Mouse (Mus musculus) MEL (cell line): ENCODE measurements around the gene Wt1. TPM values are rescaled to one million over a fixed set of nuclear protein-coding genes. Genes with fewer than 3 reads are reported as not detected.
A peak's percentile ranks its signal among the peaks of the same experiment; 100 is the strongest.

ENCODE experiments used
- DNase-seq: peaks from one replicate; pipeline ENCODE4 v3.0.0; 2011; ENCODE audit warnings: low read depth, low spot score
- H3K27ac ChIP-seq: 2 replicates; pipeline ENCODE4 v1.5.1; 2012; ENCODE audit warnings: low read depth, mild to moderate bottlenecking, control low read depth, low read length, moderate library complexity; ENCODE audit not compliant: control insufficient read depth
- H3K27me3 ChIP-seq, 2 experiments: fragments of 150-350 bp in 1 of 2; sonication (generic) in 1 of 2; 2 replicates each; pipeline ENCODE4 v1.6.1; 2012; ENCODE audit warnings: low read length in 2 of 2, mild to moderate bottlenecking in 2 of 2, improper control_type of control experiment in 1 of 2, moderate library complexity in 1 of 2; ENCODE audit not compliant: insufficient read depth in 2 of 2, control insufficient read depth in 1 of 2
- H3K36me3 ChIP-seq, 2 experiments: 2 replicates each; pipeline ENCODE4 v1.6.1; 2012 to 2014; ENCODE audit warnings: low read length in 2 of 2, improper control_type of control experiment in 1 of 2, inconsistent platforms in 1 of 2, mild to moderate bottlenecking in 1 of 2; ENCODE audit not compliant: insufficient read depth in 2 of 2, control insufficient read depth in 1 of 2
- H3K4me1 ChIP-seq, 2 experiments: fragments of 150-350 bp in 1 of 2; sonication (generic) in 1 of 2; 2 replicates each; pipeline ENCODE4 v1.6.1; 2012; ENCODE audit warnings: low read length in 2 of 2, improper control_type of control experiment in 1 of 2, mild to moderate bottlenecking in 1 of 2; ENCODE audit not compliant: insufficient read depth in 2 of 2, control insufficient read depth in 1 of 2
- H3K4me3 ChIP-seq, 2 experiments: fragments of 150-350 bp in 1 of 2; sonication (generic) in 1 of 2; 2 replicates each; pipeline ENCODE4 v1.5.1; 2012; ENCODE audit warnings: low read depth in 2 of 2, low read length in 2 of 2, mild to moderate bottlenecking in 2 of 2, moderate library complexity in 2 of 2, control low read depth in 1 of 2, improper control_type of control experiment in 1 of 2; ENCODE audit not compliant: control insufficient read depth in 1 of 2, insufficient read depth in 1 of 2
- H3K79me2 ChIP-seq: 2 replicates; pipeline ENCODE4 v1.6.1; 2012; ENCODE audit warnings: mild to moderate bottlenecking, low read length, moderate library complexity; ENCODE audit not compliant: control insufficient read depth, poor library complexity, insufficient read depth
- H3K9ac ChIP-seq: 2 replicates; pipeline ENCODE4 v1.6.1; 2012; ENCODE audit warnings: low read depth, mild to moderate bottlenecking, control low read depth, low read length, moderate library complexity; ENCODE audit not compliant: control insufficient read depth, poor library complexity, severe bottlenecking
- H3K9me3 ChIP-seq: fragments of 150-350 bp; sonication (generic); replicated peaks from 2 replicates; pipeline ENCODE4 v1.6.1; 2012; ENCODE audit warnings: mild to moderate bottlenecking, low read length, improper control_type of control experiment, moderate library complexity; ENCODE audit not compliant: insufficient read depth
- BHLHE40 ChIP-seq: IDR thresholded peaks from 2 replicates; pipeline ENCODE4 v1.6.1; 2012; ENCODE audit warnings: low read depth, mild to moderate bottlenecking, inconsistent platforms, low read length, improper control_type of control experiment, borderline replicate concordance
- CHD2 ChIP-seq: IDR thresholded peaks from 2 replicates; pipeline ENCODE4 v1.6.1; 2011; ENCODE audit warnings: low read length, improper control_type of control experiment
- ELF1 ChIP-seq: IDR thresholded peaks from 2 replicates; pipeline ENCODE4 v1.6.1; 2014; ENCODE audit warnings: low read depth, mild to moderate bottlenecking, inconsistent platforms, low read length, improper control_type of control experiment, moderate library complexity
- EP300 ChIP-seq, 2 experiments: IDR thresholded peaks; 2 replicates each; pipeline ENCODE4 v1.6.1; 2011; ENCODE audit warnings: improper control_type of control experiment in 2 of 2, low read length in 2 of 2, low read depth in 1 of 2, mild to moderate bottlenecking in 1 of 2
- ETS1 ChIP-seq: IDR thresholded peaks from 2 replicates; pipeline ENCODE4 v1.6.1; 2012; ENCODE audit warnings: low read depth, mild to moderate bottlenecking, inconsistent platforms, low read length, improper control_type of control experiment, moderate library complexity
- GATA1 ChIP-seq: IDR thresholded peaks from 2 replicates; pipeline ENCODE4 v1.6.1; 2011; ENCODE audit warnings: low read depth, low read length, improper control_type of control experiment
- HCFC1 ChIP-seq: IDR thresholded peaks from 2 replicates; pipeline ENCODE4 v1.6.1; 2012; ENCODE audit warnings: low read depth, mild to moderate bottlenecking, inconsistent platforms, low read length, improper control_type of control experiment, moderate library complexity
- JUND ChIP-seq: IDR thresholded peaks from 2 replicates; pipeline ENCODE4 v1.6.1; 2011; ENCODE audit warnings: low read depth, mild to moderate bottlenecking, improper control_type of control experiment, low read length
- MAFK ChIP-seq: IDR thresholded peaks from 2 replicates; pipeline ENCODE4 v1.6.1; 2011; ENCODE audit warnings: low read depth, mild to moderate bottlenecking, low read length, improper control_type of control experiment, borderline replicate concordance
- MAX ChIP-seq: IDR thresholded peaks from 2 replicates; pipeline ENCODE4 v1.6.1; 2011; ENCODE audit warnings: low read length, improper control_type of control experiment
- MAZ ChIP-seq: IDR thresholded peaks from 2 replicates; pipeline ENCODE4 v1.6.1; 2012; ENCODE audit warnings: low read depth, mild to moderate bottlenecking, inconsistent platforms, low read length, improper control_type of control experiment
- MXI1 ChIP-seq: IDR thresholded peaks from 2 replicates; pipeline ENCODE4 v1.6.1; 2011; ENCODE audit warnings: mild to moderate bottlenecking, low read depth, low read length, improper control_type of control experiment
- MYB ChIP-seq: IDR thresholded peaks from 2 replicates; pipeline ENCODE4 v1.6.1; 2011; ENCODE audit warnings: mild to moderate bottlenecking, low read depth, low read length, improper control_type of control experiment
- NRF1 ChIP-seq: IDR thresholded peaks from 2 replicates; pipeline ENCODE4 v1.6.1; 2014; ENCODE audit warnings: low read depth, mild to moderate bottlenecking, inconsistent platforms, low read length, improper control_type of control experiment, moderate library complexity; ENCODE audit not compliant: poor library complexity, insufficient read depth, severe bottlenecking
- RCOR1 ChIP-seq: IDR thresholded peaks from 2 replicates; pipeline ENCODE4 v1.6.1; 2012; ENCODE audit warnings: low read depth, mild to moderate bottlenecking, inconsistent platforms, low read length, improper control_type of control experiment
- SIN3A ChIP-seq: IDR thresholded peaks from 2 replicates; pipeline ENCODE4 v1.6.1; 2012; ENCODE audit warnings: low read length, improper control_type of control experiment, inconsistent platforms
- SMC3 ChIP-seq: IDR thresholded peaks from 2 replicates; pipeline ENCODE4 v1.6.1; 2011; ENCODE audit warnings: low read depth, low read length, improper control_type of control experiment
- TAL1 ChIP-seq: IDR thresholded peaks from 2 replicates; pipeline ENCODE4 v1.6.1; 2012; ENCODE audit warnings: mild to moderate bottlenecking, inconsistent platforms, low read length, moderate library complexity, mixed read lengths
- TBP ChIP-seq: IDR thresholded peaks from 2 replicates; pipeline ENCODE4 v1.8.0; 2011; ENCODE audit warnings: low read depth, low read length, improper control_type of control experiment
- TCF12 ChIP-seq: IDR thresholded peaks from 2 replicates; pipeline ENCODE4 v1.6.1; 2014; ENCODE audit warnings: low read depth, mild to moderate bottlenecking, inconsistent platforms, low read length, improper control_type of control experiment, moderate library complexity
- USF2 ChIP-seq, 2 experiments: IDR thresholded peaks; 2 replicates each; pipeline ENCODE4 v1.6.1; 2011 to 2012; ENCODE audit warnings: improper control_type of control experiment in 2 of 2, low read length in 2 of 2, borderline replicate concordance in 1 of 2, inconsistent platforms in 1 of 2, low read depth in 1 of 2, mild to moderate bottlenecking in 1 of 2; ENCODE audit not compliant: insufficient read depth in 1 of 2
- ZC3H11A ChIP-seq: IDR thresholded peaks from 2 replicates; pipeline ENCODE4 v1.6.1; 2012; ENCODE audit warnings: low read depth, mild to moderate bottlenecking, inconsistent platforms, low read length, improper control_type of control experiment
- polyA plus RNA-seq, 2 experiments: library from polyadenylated mRNA; stranded (reverse) in 1 of 2; unstranded in 1 of 2; fragments of >175 nt in 1 of 2; fragments of >200 nt in 1 of 2; gene quantifications; 2 replicates each; pipeline versions ENCODE4 v1.2.1 to v1.2.4; 2012; ENCODE audit warnings: low replicate concordance in 2 of 2, low read depth in 1 of 2; ENCODE audit not compliant: insufficient read length in 2 of 2, insufficient read depth in 1 of 2, missing spikeins in 1 of 2
- total RNA-seq: library from RNA; depleted of rRNA; stranded (reverse); fragments of 300-350 nt; gene quantifications from 2 replicates; pipeline ENCODE4 v1.2.3, GENCODE M21; 2012

Wt1 gene
- total and polyA plus RNA-seq, 3 experiments, result not detected

- TF ChIP-seq TCF12, result peak; percentile 87
- TF ChIP-seq ELF1, result no peak
Measured at GRCm38 (mm10) chr2:105215914-105216313, 89.6 kb downstream of the Wt1 start (continued).

DNA sequence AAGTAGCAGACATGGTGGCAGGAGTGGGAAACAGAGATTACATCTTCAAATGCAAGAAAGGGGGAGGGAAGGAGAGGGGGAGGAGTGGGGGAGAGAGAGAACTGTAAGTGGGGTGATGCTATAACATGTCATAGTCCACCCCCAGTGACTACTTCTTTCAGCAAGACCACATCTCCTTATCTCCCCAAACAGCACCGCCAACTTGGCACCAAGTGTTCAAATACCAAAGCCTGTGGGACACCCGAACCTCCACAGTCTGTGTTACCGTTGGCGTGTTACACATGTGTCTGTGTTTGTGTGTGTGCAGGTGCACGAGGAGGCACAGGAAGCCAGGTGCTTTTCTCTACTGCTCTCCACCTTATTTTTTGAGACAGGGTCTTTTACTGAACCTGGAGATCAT is 92.9 kb downstream of the Wt1 start:
- peaks cover 0 to 23% of the 10 kb centered on the region in 2 experiments; a peak in 2 of 4 replicates for H3K36me3 ChIP-seq
- TF ChIP-seq SMC3, result no peak
- TF ChIP-seq NRF1, result no peak
- peak; percentile 81 to 91 for TF ChIP-seq EP300 (IDR thresholded peaks at IDR 0.05; ENCODE audit: low read depth in 1 of 2, low read length in 2 of 2)
- peak; percentile 91 for TF ChIP-seq TCF12
- TF ChIP-seq CHD2, result no peak
- 0 out of 2 replicates have a peak, but pooled peaks have one; percentile 15 for TF ChIP-seq TBP
- peak; percentile 47; the same call in 1 of the 2 replicates for TF ChIP-seq MXI1
- TF ChIP-seq MAFK, result peak; percentile 20; the same call in 1 of the 2 replicates
- TF ChIP-seq JUND, result 0 out of 2 replicates have a peak, but pooled peaks have one; percentile 13
- peak; percentile 60 for TF ChIP-seq MYB
- no peak for TF ChIP-seq MAZ
- TF ChIP-seq RCOR1, result peak; percentile 66
- TF ChIP-seq HCFC1, result 0 out of 2 replicates have a peak, but pooled peaks have one; percentile 12
- peak; percentile 40; the same call in 1 of the 2 replicates for TF ChIP-seq MAX
- TF ChIP-seq ETS1, result peak; percentile 73
- TF ChIP-seq TAL1, result peak; percentile 78
- TF ChIP-seq BHLHE40, result peak; percentile 29; the same call in 1 of the 2 replicates
- peak; percentile 70 for TF ChIP-seq SIN3A
- peak; percentile 85 for TF ChIP-seq GATA1
- no peak for TF ChIP-seq ZC3H11A
- TF ChIP-seq USF2 (IDR thresholded peaks at IDR 0.05; ENCODE audit: borderline replicate concordance in 1 of 2, insufficient read depth in 1 of 2, low read depth in 1 of 2, low read length in 2 of 2), result no peak
- H3K79me2 ChIP-seq, result no peaks in the 10 kb centered on the region
- H3K9me3 ChIP-seq, result no peaks in the 10 kb centered on the region
- DNase-seq, result peak; percentile 85
- peak overlapping the region; percentile 48 for H3K9ac ChIP-seq
- peaks cover 15 to 32% of the 10 kb centered on the region in 2 experiments for H3K4me1 ChIP-seq
- H3K27ac ChIP-seq, result peak overlapping the region; percentile 90
- peak overlapping the region; percentile 6 to 42; a peak in 3 of 4 replicates for H3K4me3 ChIP-seq
- H3K27me3 ChIP-seq, result no peaks in the 10 kb centered on the region
